Mouse (Mus musculus) embryonic fibroblast, embryonic 13.5 days (primary cell): ENCODE results near the gene Hnrnpf.

Experiments
- CTCF ChIP-seq: IDR thresholded peaks from 2 replicates; pipeline ENCODE4 v1.5.1; 2011; ENCODE audit warnings: mild to moderate bottlenecking, control low read depth, low read length, moderate library complexity, borderline replicate concordance; ENCODE audit not compliant: insufficient read depth
- POLR2A ChIP-seq: IDR thresholded peaks from 2 replicates; pipeline ENCODE4 v1.6.1; 2011; ENCODE audit warnings: low read depth, mild to moderate bottlenecking, control low read depth, low read length, moderate library complexity

- TF ChIP-seq POLR2A (no peak), CTCF (no peak)
Observed at GRCm38 (mm10) chr6:117885943-117886342, 14.2 kb upstream of the Hnrnpf start.
